Mouse (Mus musculus): ENCODE measurements around the gene Gm3415.

GRCm38 (mm10) chr5:146585307-146585651, 29.3 kb downstream of the Gm3415 start:
- TF ChIP-seq GATA1 (IDR thresholded peaks at IDR 0.05; ENCODE audit: borderline replicate concordance, low read length): no peak
- TF ChIP-seq FLI1 (IDR thresholded peaks at IDR 0.05; ENCODE audit: low read length): no peak
